Mouse (Mus musculus): ENCODE data around the gene Dlg1.
"Not testable (repeated sequence)": the region's sequence is repeated elsewhere in the genome, so short reads cannot be mapped to it uniquely, and the experiment has no call there.

Gene Dlg1

GRCm38 (mm10) chr16:31655531-31655930 is 7.7 kb upstream of the Dlg1 start:
- DNase-seq (ENCODE audit: low spot score), result no peak

- DNase-seq (ENCODE audit: low spot score), result no peak
Observed at GRCm38 (mm10) chr16:31657502-31657901, 5.7 kb upstream of the Dlg1 start.

GRCm38 (mm10) chr16:31658539-31659334 is 4.5 kb upstream of the Dlg1 start:
- DNase-seq (ENCODE audit: low spot score), result no peak

- no peak for DNase-seq (ENCODE audit: low spot score)
Observed at GRCm38 (mm10) chr16:31659453-31659852, 3.8 kb upstream of the Dlg1 start.

- peak; percentile 23 for DNase-seq (ENCODE audit: low spot score)
Observed at GRCm38 (mm10) chr16:31662556-31663378, 476 bp upstream of the Dlg1 start.

GRCm38 (mm10) chr16:31664287-31664597 is 999 bp downstream of the Dlg1 start:
- no peak for DNase-seq (ENCODE audit: low spot score)

GRCm38 (mm10) chr16:31672202-31672601 is 9.0 kb downstream of the Dlg1 start:
- DNase-seq (ENCODE audit: low spot score), result no peak

- no peak for DNase-seq (ENCODE audit: low spot score)
Observed at GRCm38 (mm10) chr16:31677463-31677862, 14.2 kb downstream of the Dlg1 start.

GRCm38 (mm10) chr16:31682291-31682690 is 19.0 kb downstream of the Dlg1 start:
- DNase-seq (ENCODE audit: low spot score), result no peak

- DNase-seq (ENCODE audit: low spot score), result no peak
Observed at GRCm38 (mm10) chr16:31683670-31684430, 20.6 kb downstream of the Dlg1 start.

- no peak for DNase-seq (ENCODE audit: low spot score)
Observed at GRCm38 (mm10) chr16:31684771-31685170, 21.5 kb downstream of the Dlg1 start.

- DNase-seq (ENCODE audit: low spot score), result no peak
Observed at GRCm38 (mm10) chr16:31687766-31688165, 24.5 kb downstream of the Dlg1 start.

- DNase-seq (ENCODE audit: low spot score), result no peak
Observed at GRCm38 (mm10) chr16:31695286-31696020, 32.2 kb downstream of the Dlg1 start.

GRCm38 (mm10) chr16:31696367-31696766 is 33.1 kb downstream of the Dlg1 start:
- DNase-seq (ENCODE audit: low spot score), result no peak

GRCm38 (mm10) chr16:31697341-31697740 is 34.1 kb downstream of the Dlg1 start:
- DNase-seq (ENCODE audit: low spot score), result no peak

GRCm38 (mm10) chr16:31705213-31705612 is 42.0 kb downstream of the Dlg1 start:
- DNase-seq (ENCODE audit: low spot score), result peak; percentile 76

- no peak for DNase-seq (ENCODE audit: low spot score)
Observed at GRCm38 (mm10) chr16:31705904-31706303, 42.7 kb downstream of the Dlg1 start.

- no peak for DNase-seq (ENCODE audit: low spot score)
Observed at GRCm38 (mm10) chr16:31707326-31707725, 44.1 kb downstream of the Dlg1 start.

- DNase-seq (ENCODE audit: low spot score), result no peak
Observed at GRCm38 (mm10) chr16:31722991-31723390, 59.7 kb downstream of the Dlg1 start.

GRCm38 (mm10) chr16:31724121-31724520 is 60.9 kb downstream of the Dlg1 start:
- peak; percentile 76 for DNase-seq (ENCODE audit: low spot score)

- DNase-seq (ENCODE audit: low spot score), result peak; percentile 63
Observed at GRCm38 (mm10) chr16:31724818-31725217, 61.6 kb downstream of the Dlg1 start.

GRCm38 (mm10) chr16:31730971-31731370 is 67.7 kb downstream of the Dlg1 start:
- not testable (repeated sequence) for DNase-seq (ENCODE audit: low spot score)
